In the genomic region with DNA sequence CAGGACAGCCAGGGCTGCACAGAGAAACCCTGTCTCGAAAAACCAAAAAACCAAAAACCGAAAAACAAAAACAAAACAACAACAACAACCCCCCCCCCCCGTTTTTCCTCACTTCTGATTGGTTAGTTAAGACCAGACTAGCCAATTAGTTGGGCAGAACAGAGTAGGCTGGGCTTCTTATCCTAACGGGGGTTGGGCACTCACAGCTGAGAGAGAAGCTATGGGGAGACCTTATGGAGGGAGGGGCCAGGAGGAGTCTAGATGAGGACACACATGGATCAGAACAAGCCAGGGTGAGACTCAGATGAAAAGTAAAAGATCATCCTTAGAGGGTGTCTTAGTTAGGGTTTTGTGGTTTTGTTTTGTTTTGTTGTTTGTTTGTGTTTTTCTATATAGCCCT, we compare ENCODE assay signal across 24 mouse cellular contexts. TPM values are rescaled to one million over a fixed set of nuclear protein-coding genes. Genes with fewer than 3 reads are reported as not detected.
DNase-seq lines count a peak whose midpoint lies in the region; ATAC-seq and TF ChIP-seq lines count a peak whose summit lies in the region.
"Had no signal": no experiment of that assay in that cellular context is flagged by ENCODE, and none has a peak within 500 bp of the region (broad histone marks: within the 10 kb centered on the region; RNA-seq: fewer than 3 reads in every experiment).

No protein-coding gene starts in this region.

- ATAC-seq in liver, embryonic 12.5 days, result peak; percentile 36; the same call in 1 of the 2 replicates
- no peak for ATAC-seq in liver, postnatal 0 days
- no peak for ATAC-seq in megakaryocyte progenitor cell, adult 5-6 weeks (replicated peaks; ENCODE audit: poor library complexity)
- ATAC-seq: forebrain, embryonic 15.5 days; forebrain, postnatal 0 days had no signal

- H3K4me1 ChIP-seq in liver, embryonic 12.5 days, result peaks cover 17% of the 10 kb centered on the region
- peaks cover 3% of the 10 kb centered on the region; the same call in 1 of the 2 replicates for H3K4me1 ChIP-seq in liver, postnatal 0 days (ENCODE audit: insufficient read depth)
- H3K4me1 ChIP-seq in ES-Bruce4 (ENCODE audit: control insufficient read depth, insufficient read depth, low read length), result no peaks in the 10 kb centered on the region

- H3K27ac ChIP-seq in liver, embryonic 12.5 days, result no peak overlapping the region
- no peak overlapping the region for H3K27ac ChIP-seq in liver, postnatal 0 days (ENCODE audit: low read depth)
- no peak overlapping the region for H3K27ac ChIP-seq in ES-Bruce4 (ENCODE audit: insufficient read depth, low read length)
- H3K27ac ChIP-seq: embryonic facial prominence, embryonic 13.5 days; embryonic facial prominence, embryonic 15.5 days; forebrain, embryonic 10.5 days; forebrain, embryonic 12.5 days; forebrain, embryonic 15.5 days had no signal

- no peak for TF ChIP-seq EP300 in liver, postnatal 0 days (IDR thresholded peaks at IDR 0.05; ENCODE audit: low read depth)
- no peak for TF ChIP-seq EP300 in ES-Bruce4 (IDR thresholded peaks at IDR 0.05; ENCODE audit: insufficient read depth, low read depth, low read length)

- no peak for TF ChIP-seq POLR2A in ES-Bruce4 (IDR thresholded peaks at IDR 0.05; ENCODE audit: insufficient read depth, low read length)

- no peak overlapping the region for H3K4me2 ChIP-seq in liver, embryonic 12.5 days
- no peak overlapping the region for H3K4me2 ChIP-seq in liver, postnatal 0 days (ENCODE audit: low read depth, low read length)
- H3K4me2 ChIP-seq: embryonic facial prominence, embryonic 13.5 days; embryonic facial prominence, embryonic 15.5 days; forebrain, embryonic 12.5 days; forebrain, embryonic 15.5 days had no signal

- TF ChIP-seq CTCF in liver, postnatal 0 days (IDR thresholded peaks at IDR 0.05; ENCODE audit: low read depth), result no peak
- TF ChIP-seq CTCF in ES-Bruce4 (IDR thresholded peaks at IDR 0.05; ENCODE audit: low read depth, low read length), result no peak

- WGBS in liver, embryonic 12.5 days (ENCODE audit: insufficient replicate concordance), result 41% methylated on average over 4 of the region's 4 CpGs
- WGBS in liver, postnatal 0 days (ENCODE audit: insufficient replicate concordance), result 54% methylated on average over 4 of the region's 4 CpGs

- no peaks in the 10 kb centered on the region for H3K27me3 ChIP-seq in liver, embryonic 12.5 days (replicated peaks)
- no peaks in the 10 kb centered on the region for H3K27me3 ChIP-seq in liver, postnatal 0 days (ENCODE audit: insufficient read depth, low read length)
- H3K27me3 ChIP-seq in ES-Bruce4 (ENCODE audit: control insufficient read depth, insufficient read depth, low read length, poor library complexity, severe bottlenecking), result no peaks in the 10 kb centered on the region
- H3K27me3 ChIP-seq: embryonic facial prominence, embryonic 13.5 days; embryonic facial prominence, embryonic 15.5 days; forebrain, embryonic 15.5 days had no signal

- no peak for DNase-seq in liver, postnatal 0 days
- peak; percentile 50 for DNase-seq in ES-CJ7 (ENCODE audit: low read depth, low spot score)
- DNase-seq in ZHBTc4 (ENCODE audit: low read depth, low spot score), result peak; percentile 47
- no peak for DNase-seq in left cerebral cortex, postnatal 10 days (ENCODE audit: extremely low spot score in 1 of 2, low spot score in 2 of 2)
- DNase-seq: adrenal gland, adult 2 months; adrenal gland, postnatal 10 days; adrenal gland, postnatal 25 days; cerebellum, adult 11 months; cerebellum, adult 18-20 months; cerebellum, adult 8-10 months; cerebellum, adult 9-11 months; cerebellum, postnatal 14 days; cerebellum, postnatal 36 days; embryo, embryonic 11 days; forebrain, postnatal 0 days had no signal

- H3K36me3 ChIP-seq in liver, embryonic 12.5 days, result no peaks in the 10 kb centered on the region
- H3K36me3 ChIP-seq in liver, postnatal 0 days (replicated peaks; ENCODE audit: insufficient read depth, low read length), result no peaks in the 10 kb centered on the region
- no peaks in the 10 kb centered on the region for H3K36me3 ChIP-seq in ES-Bruce4 (ENCODE audit: control insufficient read depth, insufficient read depth, low read length, poor library complexity, severe bottlenecking)
- H3K36me3 ChIP-seq: embryonic facial prominence, embryonic 13.5 days; embryonic facial prominence, embryonic 15.5 days; forebrain, embryonic 10.5 days; forebrain, embryonic 12.5 days; forebrain, embryonic 15.5 days had no signal

- intact Hi-C loops in left cerebral cortex, postnatal 10 days (cut with DNase I), result no loop called here

- H3K9ac ChIP-seq in liver, embryonic 12.5 days, result no peak overlapping the region
- no peak overlapping the region for H3K9ac ChIP-seq in liver, postnatal 0 days (replicated peaks)
- H3K9ac ChIP-seq in ES-Bruce4 (ENCODE audit: low read depth, poor library complexity, severe bottlenecking), result no peak overlapping the region
- H3K9ac ChIP-seq: embryonic facial prominence, embryonic 13.5 days; embryonic facial prominence, embryonic 15.5 days; forebrain, embryonic 12.5 days; forebrain, embryonic 15.5 days; forebrain, postnatal 0 days had no signal

- no peak overlapping the region for H3K4me3 ChIP-seq in liver, embryonic 12.5 days
- H3K4me3 ChIP-seq in liver, postnatal 0 days (ENCODE audit: low read depth, low read length), result no peak overlapping the region
- peak overlapping the region; percentile 1; the same call in 1 of the 2 replicates for H3K4me3 ChIP-seq in ES-Bruce4 (ENCODE audit: low read depth, low read length)
- H3K4me3 ChIP-seq: embryonic facial prominence, embryonic 13.5 days; embryonic facial prominence, embryonic 15.5 days; erythroblast, embryonic 14.5 days; forebrain, embryonic 10.5 days; forebrain, embryonic 12.5 days; forebrain, embryonic 15.5 days had no signal

- no peaks in the 10 kb centered on the region for H3K9me3 ChIP-seq in liver, embryonic 12.5 days (replicated peaks)
- no peaks in the 10 kb centered on the region for H3K9me3 ChIP-seq in liver, postnatal 0 days (ENCODE audit: low read length)
- H3K9me3 ChIP-seq in ES-Bruce4 (replicated peaks; ENCODE audit: control insufficient read depth, insufficient read depth, low read length, poor library complexity, severe bottlenecking), result no peaks in the 10 kb centered on the region
- H3K9me3 ChIP-seq: embryonic facial prominence, embryonic 13.5 days; embryonic facial prominence, embryonic 15.5 days; forebrain, embryonic 10.5 days; forebrain, embryonic 12.5 days; forebrain, embryonic 15.5 days had no signal

RNA-seq across cellular contexts. Expression of a gene that starts 5.3 kb away (rescaled TPM):
- polyA plus RNA-seq in liver, embryonic 12.5 days (2016; fragmentation: Nextera tagmentation; extraction: Ambion mirVana), result 182 and 187 TPM in 2 replicates
- polyA plus RNA-seq in liver, postnatal 0 days (2015; fragmentation: Nextera tagmentation; extraction: Ambion mirVana), result 48.3 and 51.9 TPM in 2 replicates
- polyA plus RNA-seq in ES-Bruce4 (2011; ENCODE audit: insufficient read depth, insufficient read length, low read depth, missing spikeins), result 256 and 263 TPM in 2 replicates
- total RNA-seq in left cerebral cortex, postnatal 10 days (2021), result 100 to 1,000 TPM; 114 to 118 TPM
- total RNA-seq in megakaryocyte progenitor cell, adult 5-6 weeks (2015), result 76.8 and 81.3 TPM in 2 replicates
- 429 and 547 TPM in 2 replicates for total RNA-seq in megakaryocyte progenitor cell, adult 5-6 weeks (2017)

RNA-seq across cellular contexts. Expression of a gene that starts 7.8 kb away (rescaled TPM):
- 14.5 and 17.6 TPM in 2 replicates for polyA plus RNA-seq in liver, embryonic 12.5 days (2016; fragmentation: Nextera tagmentation; extraction: Ambion mirVana)
- 4.7 and 5.2 TPM in 2 replicates for polyA plus RNA-seq in liver, postnatal 0 days (2015; fragmentation: Nextera tagmentation; extraction: Ambion mirVana)
- 48.3 and 51.2 TPM in 2 replicates for polyA plus RNA-seq in ES-Bruce4 (2011; ENCODE audit: insufficient read depth, insufficient read length, low read depth, missing spikeins)
- total RNA-seq in left cerebral cortex, postnatal 10 days (2021), result 10 to 100 TPM; 54.3 to 57.2 TPM
- total RNA-seq in megakaryocyte progenitor cell, adult 5-6 weeks (2015), result 36.5 and 38.7 TPM in 2 replicates
- 25.9 and 33.5 TPM in 2 replicates for total RNA-seq in megakaryocyte progenitor cell, adult 5-6 weeks (2017)

RNA-seq across cellular contexts. Expression of a gene that starts 59.7 kb away (rescaled TPM):
- polyA plus RNA-seq in liver, embryonic 12.5 days (2016; fragmentation: Nextera tagmentation; extraction: Ambion mirVana), result 43.9 and 48.0 TPM in 2 replicates
- polyA plus RNA-seq in liver, postnatal 0 days (2015; fragmentation: Nextera tagmentation; extraction: Ambion mirVana), result 38.7 and 43.0 TPM in 2 replicates
- 24.3 and 25.4 TPM in 2 replicates for polyA plus RNA-seq in ES-Bruce4 (2011; ENCODE audit: insufficient read depth, insufficient read length, low read depth, missing spikeins)
- 10 to 100 TPM; 96.3 to 98.3 TPM for total RNA-seq in left cerebral cortex, postnatal 10 days (2021)
- total RNA-seq in megakaryocyte progenitor cell, adult 5-6 weeks (2015), result 34.6 and 42.5 TPM in 2 replicates
- 9.5 and 13.5 TPM in 2 replicates for total RNA-seq in megakaryocyte progenitor cell, adult 5-6 weeks (2017)

Comparison
In these comparisons a context has a peak if more than half of its experiments do, and no peak if none do; other contexts are left out.
1. DNase-seq: peak in ES-CJ7 (single experiment) and ZHBTc4 (single experiment); none in liver, postnatal 0 days (single experiment) and left cerebral cortex, postnatal 10 days (0 of 2).